Mouse (Mus musculus) CD4-positive helper T cell, adult 2 months (primary cell): ENCODE results near the gene Vsx1.

Source experiments
- DNase-seq: peaks from one replicate; pipeline ENCODE4 v3.0.0-alpha.2; 2012; ENCODE audit warnings: low read depth, missing footprints, low spot score

Vsx1 gene

GRCm38 (mm10) chr2:150646411-150647121, 42.6 kb downstream of the Vsx1 start:
- DNase-seq: no peak

GRCm38 (mm10) chr2:150645225-150645624, 43.9 kb downstream of the Vsx1 start:
- DNase-seq: no peak

- DNase-seq: no peak
Observed at GRCm38 (mm10) chr2:150643726-150644415, 45.3 kb downstream of the Vsx1 start.

- DNase-seq: no peak
Observed at GRCm38 (mm10) chr2:150643166-150643565, 46.0 kb downstream of the Vsx1 start.

- DNase-seq: no peak
Observed at GRCm38 (mm10) chr2:150638370-150638733, 50.8 kb downstream of the Vsx1 start.

GRCm38 (mm10) chr2:150637702-150638369, 51.3 kb downstream of the Vsx1 start:
- no peak for DNase-seq

- DNase-seq: no peak
Observed at GRCm38 (mm10) chr2:150635877-150636446, 53.2 kb downstream of the Vsx1 start.
